Mouse (Mus musculus): ENCODE results near the gene Sik1.

DNA sequence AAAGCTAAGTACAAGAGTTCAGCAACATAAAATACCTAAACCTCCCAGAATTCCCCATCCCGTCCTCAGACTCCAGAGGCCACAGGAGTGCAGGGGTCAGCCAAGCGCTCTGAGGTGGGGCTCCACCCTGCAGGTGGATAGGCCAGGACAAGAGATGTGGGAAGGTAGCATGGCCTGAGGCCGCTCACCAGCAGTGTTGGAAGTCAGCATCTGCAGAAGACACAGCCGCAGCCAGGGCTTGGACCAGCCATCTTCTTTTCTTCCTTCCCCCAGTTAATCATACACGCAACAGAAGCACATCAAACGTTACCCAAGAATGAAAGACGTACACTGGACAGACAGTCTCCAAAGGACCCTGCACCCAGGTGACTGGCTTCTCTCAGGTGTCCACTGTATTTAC is 11.5 kb upstream of the Sik1 start:
- TF ChIP-seq POLR2A (IDR thresholded peaks at IDR 0.05; ENCODE audit: low read depth, low read length) (no peak), CTCF (IDR thresholded peaks at IDR 0.05; ENCODE audit: borderline replicate concordance, insufficient read depth, low read length) (no peak)

All from embryonic fibroblast, embryonic 13.5 days (primary cell).